Mouse (Mus musculus): ENCODE data around the gene Pebp1. TPM values are rescaled to one million over a fixed set of nuclear protein-coding genes. Genes with fewer than 3 reads are reported as not detected.
A peak's percentile ranks its signal among the peaks of the same experiment; 100 is the strongest.

Gene Pebp1
- polyA plus RNA-seq, 1 experiment from 2014 or later: 1,205 TPM

GRCm38 (mm10) chr5:117291312-117291711, 3.9 kb upstream of the Pebp1 start:
- no peak overlapping the region for H3K9ac ChIP-seq (ENCODE audit: low read depth, low read length)
- no peak overlapping the region for H3K27ac ChIP-seq (ENCODE audit: low read depth, low read length)
- H3K9me3 ChIP-seq (ENCODE audit: control insufficient read depth, low read length): no peaks in the 10 kb centered on the region
- no peaks in the 10 kb centered on the region for H3K27me3 ChIP-seq (replicated peaks; ENCODE audit: control insufficient read depth, insufficient read depth, low read length)
- H3K4me3 ChIP-seq (ENCODE audit: low read length): no peak overlapping the region
- H3K4me1 ChIP-seq (ENCODE audit: control insufficient read depth, insufficient read depth, low read depth, low read length): peaks cover 7% of the 10 kb centered on the region
- no peaks in the 10 kb centered on the region for H3K36me3 ChIP-seq (ENCODE audit: control insufficient read depth, insufficient read depth, low read length)
- no peak overlapping the region for H3K4me2 ChIP-seq (ENCODE audit: low read length)
- ATAC-seq: no peak
- WGBS: 93% methylated on average over 3 of the region's 3 CpGs

GRCm38 (mm10) chr5:117290081-117290480, 2.7 kb upstream of the Pebp1 start:
- Histone ChIP-seq H3K4me3 (ENCODE audit: low read length) (no peak overlapping the region), H3K4me2 (ENCODE audit: low read length) (no peak overlapping the region), H3K27ac (ENCODE audit: low read depth, low read length) (no peak overlapping the region), H3K4me1 (ENCODE audit: control insufficient read depth, insufficient read depth, low read depth, low read length) (peaks cover 20% of the 10 kb centered on the region), H3K27me3 (replicated peaks; ENCODE audit: control insufficient read depth, insufficient read depth, low read length) (no peaks in the 10 kb centered on the region), H3K9me3 (ENCODE audit: control insufficient read depth, low read length) (no peaks in the 10 kb centered on the region), H3K36me3 (ENCODE audit: control insufficient read depth, insufficient read depth, low read length) (no peaks in the 10 kb centered on the region; the same call in 1 of the 2 replicates), H3K9ac (ENCODE audit: low read depth, low read length) (no peak overlapping the region)
- ATAC-seq: no peak
- WGBS: 94% methylated on average over 2 of the region's 2 CpGs

- H3K4me1 ChIP-seq (ENCODE audit: control insufficient read depth, insufficient read depth, low read depth, low read length): peaks cover 21% of the 10 kb centered on the region
- ATAC-seq: no peak
- H3K4me2 ChIP-seq (ENCODE audit: low read length): no peak overlapping the region
- H3K27me3 ChIP-seq (replicated peaks; ENCODE audit: control insufficient read depth, insufficient read depth, low read length): no peaks in the 10 kb centered on the region
- no peak overlapping the region for H3K27ac ChIP-seq (ENCODE audit: low read depth, low read length)
- H3K9me3 ChIP-seq (ENCODE audit: control insufficient read depth, low read length): no peaks in the 10 kb centered on the region
- no peak overlapping the region for H3K9ac ChIP-seq (ENCODE audit: low read depth, low read length)
- no peak overlapping the region for H3K4me3 ChIP-seq (ENCODE audit: low read length)
- no peaks in the 10 kb centered on the region; the same call in 1 of the 2 replicates for H3K36me3 ChIP-seq (ENCODE audit: control insufficient read depth, insufficient read depth, low read length)
These were observed 2.2 kb upstream of the Pebp1 start for GRCm38 (mm10) chr5:117289646-117290045.

- 43% methylated on average over 3 of the region's 3 CpGs for WGBS
- peak overlapping the region; percentile 79 for H3K9ac ChIP-seq (ENCODE audit: low read depth, low read length)
- H3K4me1 ChIP-seq (ENCODE audit: control insufficient read depth, insufficient read depth, low read depth, low read length): peaks cover 22% of the 10 kb centered on the region
- H3K4me2 ChIP-seq (ENCODE audit: low read length): peak overlapping the region; percentile 54
- no peaks in the 10 kb centered on the region for H3K27me3 ChIP-seq (replicated peaks; ENCODE audit: control insufficient read depth, insufficient read depth, low read length)
- H3K4me3 ChIP-seq (ENCODE audit: low read length): peak overlapping the region; percentile 76
- ATAC-seq: no peak
- no peaks in the 10 kb centered on the region for H3K9me3 ChIP-seq (ENCODE audit: control insufficient read depth, low read length)
- H3K36me3 ChIP-seq (ENCODE audit: control insufficient read depth, insufficient read depth, low read length): peaks cover 5% of the 10 kb centered on the region
- no peak overlapping the region for H3K27ac ChIP-seq (ENCODE audit: low read depth, low read length)
These were observed 1.1 kb downstream of the Pebp1 start for GRCm38 (mm10) chr5:117286286-117286685.

- Histone ChIP-seq H3K4me2 (ENCODE audit: low read length) (peak overlapping the region; percentile 54; the same call in 1 of the 2 replicates), H3K36me3 (ENCODE audit: control insufficient read depth, insufficient read depth, low read length) (peaks cover 15% of the 10 kb centered on the region)
These were observed 2.2 kb downstream of the Pebp1 start for GRCm38 (mm10) chr5:117285266-117285665.

GRCm38 (mm10) chr5:117284682-117285081, 2.7 kb downstream of the Pebp1 start:
- Histone ChIP-seq H3K9ac (ENCODE audit: low read depth, low read length) (no peak overlapping the region), H3K4me2 (ENCODE audit: low read length) (no peak overlapping the region), H3K36me3 (ENCODE audit: control insufficient read depth, insufficient read depth, low read length) (peaks cover 15% of the 10 kb centered on the region), H3K9me3 (ENCODE audit: control insufficient read depth, low read length) (no peaks in the 10 kb centered on the region), H3K4me3 (ENCODE audit: low read length) (no peak overlapping the region), H3K4me1 (ENCODE audit: control insufficient read depth, insufficient read depth, low read depth, low read length) (peaks cover 22% of the 10 kb centered on the region), H3K27ac (ENCODE audit: low read depth, low read length) (no peak overlapping the region), H3K27me3 (replicated peaks; ENCODE audit: control insufficient read depth, insufficient read depth, low read length) (no peaks in the 10 kb centered on the region)
- WGBS: 55% methylated on average over 7 of the region's 7 CpGs
- ATAC-seq: no peak

More at GRCm38 (mm10) chr5:117285266-117285665, 2.2 kb downstream of the Pebp1 start:
- Histone ChIP-seq H3K4me3 (ENCODE audit: low read length) (no peak overlapping the region), H3K9me3 (ENCODE audit: control insufficient read depth, low read length) (no peaks in the 10 kb centered on the region), H3K27ac (ENCODE audit: low read depth, low read length) (no peak overlapping the region), H3K4me1 (ENCODE audit: control insufficient read depth, insufficient read depth, low read depth, low read length) (peaks cover 22% of the 10 kb centered on the region), H3K27me3 (replicated peaks; ENCODE audit: control insufficient read depth, insufficient read depth, low read length) (no peaks in the 10 kb centered on the region), H3K9ac (ENCODE audit: low read depth, low read length) (no peak overlapping the region; the same call in 1 of the 2 replicates)
- no peak for ATAC-seq
- WGBS: 71% methylated on average over 4 of the region's 4 CpGs

- peaks cover 22% of the 10 kb centered on the region for H3K4me1 ChIP-seq (ENCODE audit: control insufficient read depth, insufficient read depth, low read depth, low read length)
- WGBS: 50% methylated on average over 9 of the region's 9 CpGs
These were observed 3.4 kb downstream of the Pebp1 start for GRCm38 (mm10) chr5:117284029-117284428.

GRCm38 (mm10) chr5:117282360-117282759, 5.1 kb downstream of the Pebp1 start:
- no peak overlapping the region for H3K4me2 ChIP-seq (ENCODE audit: low read length)
- no peak overlapping the region for H3K9ac ChIP-seq (ENCODE audit: low read depth, low read length)
- peaks cover 16% of the 10 kb centered on the region for H3K4me1 ChIP-seq (ENCODE audit: control insufficient read depth, insufficient read depth, low read depth, low read length)
- H3K36me3 ChIP-seq (ENCODE audit: control insufficient read depth, insufficient read depth, low read length): peaks cover 15% of the 10 kb centered on the region
- no peak overlapping the region for H3K4me3 ChIP-seq (ENCODE audit: low read length)
- no peaks in the 10 kb centered on the region for H3K9me3 ChIP-seq (ENCODE audit: control insufficient read depth, low read length)
- no peak overlapping the region for H3K27ac ChIP-seq (ENCODE audit: low read depth, low read length)
- no peaks in the 10 kb centered on the region for H3K27me3 ChIP-seq (replicated peaks; ENCODE audit: control insufficient read depth, insufficient read depth, low read length)
- WGBS: 91% methylated on average over 8 of the region's 8 CpGs
- ATAC-seq: no peak

More at GRCm38 (mm10) chr5:117284029-117284428, 3.4 kb downstream of the Pebp1 start:
- Histone ChIP-seq H3K4me3 (ENCODE audit: low read length) (no peak overlapping the region), H3K9ac (ENCODE audit: low read depth, low read length) (no peak overlapping the region), H3K9me3 (ENCODE audit: control insufficient read depth, low read length) (no peaks in the 10 kb centered on the region), H3K27ac (ENCODE audit: low read depth, low read length) (peak overlapping the region; percentile 6; the same call in 1 of the 2 replicates), H3K4me2 (ENCODE audit: low read length) (no peak overlapping the region), H3K36me3 (ENCODE audit: control insufficient read depth, insufficient read depth, low read length) (peaks cover 15% of the 10 kb centered on the region), H3K27me3 (replicated peaks; ENCODE audit: control insufficient read depth, insufficient read depth, low read length) (no peaks in the 10 kb centered on the region)
- ATAC-seq: peak; percentile 28; the same call in 1 of the 2 replicates

- Histone ChIP-seq H3K36me3 (ENCODE audit: control insufficient read depth, insufficient read depth, low read length) (peaks cover 15% of the 10 kb centered on the region), H3K27ac (ENCODE audit: low read depth, low read length) (no peak overlapping the region), H3K4me1 (ENCODE audit: control insufficient read depth, insufficient read depth, low read depth, low read length) (peaks cover 16% of the 10 kb centered on the region), H3K4me3 (ENCODE audit: low read length) (no peak overlapping the region), H3K4me2 (ENCODE audit: low read length) (no peak overlapping the region), H3K9me3 (ENCODE audit: control insufficient read depth, low read length) (no peaks in the 10 kb centered on the region), H3K27me3 (replicated peaks; ENCODE audit: control insufficient read depth, insufficient read depth, low read length) (no peaks in the 10 kb centered on the region), H3K9ac (ENCODE audit: low read depth, low read length) (no peak overlapping the region)
- ATAC-seq: no peak
- 93% methylated on average over 10 of the region's 10 CpGs for WGBS
These were observed 5.9 kb downstream of the Pebp1 start for GRCm38 (mm10) chr5:117281536-117281935.

- H3K27me3 ChIP-seq (replicated peaks; ENCODE audit: control insufficient read depth, insufficient read depth, low read length): no peaks in the 10 kb centered on the region
- no peak overlapping the region for H3K4me2 ChIP-seq (ENCODE audit: low read length)
- no peak overlapping the region for H3K9ac ChIP-seq (ENCODE audit: low read depth, low read length)
- no peaks in the 10 kb centered on the region for H3K9me3 ChIP-seq (ENCODE audit: control insufficient read depth, low read length)
- no peak for ATAC-seq
- no peak overlapping the region for H3K4me3 ChIP-seq (ENCODE audit: low read length)
- 82% methylated on average over 4 of the region's 4 CpGs for WGBS
- no peak overlapping the region for H3K27ac ChIP-seq (ENCODE audit: low read depth, low read length)
- H3K4me1 ChIP-seq (ENCODE audit: control insufficient read depth, insufficient read depth, low read depth, low read length): peaks cover 1% of the 10 kb centered on the region; the same call in 1 of the 2 replicates
- H3K36me3 ChIP-seq (ENCODE audit: control insufficient read depth, insufficient read depth, low read length): peaks cover 15% of the 10 kb centered on the region
These were observed 7.8 kb downstream of the Pebp1 start for GRCm38 (mm10) chr5:117279669-117280050.

Measured in hindbrain, embryonic 16.5 days (tissue).